Mouse (Mus musculus): ENCODE measurements around the gene Camkk2.

GRCm38 (mm10) chr5:122756680-122757079 lies 22.5 kb downstream of the Camkk2 start:
- no peak for TF ChIP-seq CTCF (conservative IDR thresholded peaks at IDR 0.05; ENCODE audit: low read length)
- TF ChIP-seq POU5F1 (IDR thresholded peaks at IDR 0.05; ENCODE audit: borderline replicate concordance, low read length): no peak

Measured in E14TG2a.4 (cell line).